13 mouse cellular contexts compared by ENCODE assay signal in genomic region chr7:30811757-30812290, GRCm38 (mm10). TPM values are rescaled to one million over a fixed set of nuclear protein-coding genes. Genes with fewer than 3 reads are reported as not detected.
DNase-seq lines count a peak whose midpoint lies in the region; ATAC-seq and TF ChIP-seq lines count a peak whose summit lies in the region.
"Had no signal": no experiment of that assay in that cellular context is flagged by ENCODE, and none has a peak within 500 bp of the region (broad histone marks: within the 10 kb centered on the region; RNA-seq: fewer than 3 reads in every experiment).

No protein-coding gene starts in this region.

- H3K4me2 ChIP-seq in kidney, embryonic 16.5 days (replicated peaks; ENCODE audit: low read depth, low read length) = no peak overlapping the region
- H3K4me2 ChIP-seq in limb, embryonic 12.5 days = no peak overlapping the region

- H3K4me1 ChIP-seq in kidney, embryonic 16.5 days (ENCODE audit: insufficient read depth, low read length) = peaks cover 10% of the 10 kb centered on the region; the same call in 1 of the 2 replicates
- H3K4me1 ChIP-seq in bone marrow, adult 2 months (ENCODE audit: control insufficient read depth, insufficient read depth, low read length) = peaks cover 3% of the 10 kb centered on the region; the same call in 1 of the 2 replicates
- peaks cover 12% of the 10 kb centered on the region for H3K4me1 ChIP-seq in limb, embryonic 12.5 days (replicated peaks)
- H3K4me1 ChIP-seq in kidney, adult 2 months (ENCODE audit: control insufficient read depth, insufficient read depth, low read length) = 0 out of 2 replicates have a peak, but pooled peaks cover 2% of the 10 kb centered on the region

- H3K36me3 ChIP-seq in kidney, embryonic 16.5 days (ENCODE audit: insufficient read depth, low read length) = no peaks in the 10 kb centered on the region
- H3K36me3 ChIP-seq in limb, embryonic 12.5 days = no peaks in the 10 kb centered on the region
- H3K36me3 ChIP-seq in kidney, adult 2 months (ENCODE audit: control insufficient read depth, insufficient read depth, low read length) = no peaks in the 10 kb centered on the region

- peaks cover 6% of the 10 kb centered on the region; the same call in 1 of the 2 replicates for H3K9me3 ChIP-seq in kidney, embryonic 16.5 days (ENCODE audit: low read length)
- H3K9me3 ChIP-seq in limb, embryonic 12.5 days = no peaks in the 10 kb centered on the region

- no peak for TF ChIP-seq POLR2A in bone marrow, adult 2 months (IDR thresholded peaks at IDR 0.05; ENCODE audit: borderline replicate concordance, control insufficient read depth, low read depth, low read length)
- TF ChIP-seq POLR2A in kidney, adult 2 months (IDR thresholded peaks at IDR 0.05; ENCODE audit: low read depth, low read length) = no peak

- WGBS in kidney, embryonic 16.5 days = 46% methylated on average over 9 of the region's 9 CpGs
- WGBS in bone marrow, adult 2 months = 2% methylated on average over 9 of the region's 9 CpGs
- 56% methylated on average over 9 of the region's 9 CpGs for WGBS in limb, embryonic 12.5 days
- WGBS in kidney, adult 2 months = 38% methylated on average over 9 of the region's 9 CpGs

- no peak for TF ChIP-seq CTCF in bone marrow, adult 2 months (IDR thresholded peaks at IDR 0.05; ENCODE audit: control insufficient read depth, insufficient read depth, low read length)
- TF ChIP-seq CTCF in kidney, adult 2 months (conservative IDR thresholded peaks at IDR 0.05; ENCODE audit: insufficient read depth, insufficient read length, low read depth, low read length) = no peak

- H3K27ac ChIP-seq in kidney, embryonic 16.5 days (ENCODE audit: low read length) = peak overlapping the region; percentile 46; the same call in 1 of the 2 replicates
- peak overlapping the region; percentile 96 for H3K27ac ChIP-seq in bone marrow, adult 2 months (ENCODE audit: control insufficient read depth, insufficient read depth, low read depth, low read length, poor library complexity)
- H3K27ac ChIP-seq in limb, embryonic 12.5 days = 0 out of 2 replicates have a peak overlapping the region, but pooled peaks have one; percentile 12
- H3K27ac ChIP-seq in kidney, adult 2 months (ENCODE audit: insufficient read depth, low read depth, low read length) = no peak overlapping the region

- 0 out of 2 replicates have a peak, but pooled peaks have one; percentile 19 for ATAC-seq in kidney, embryonic 16.5 days (ENCODE audit: low FRiP score, low TSS enrichment)
- ATAC-seq in limb, embryonic 12.5 days (ENCODE audit: insufficient number of reproducible peaks, insufficient read depth, low FRiP score, low TSS enrichment, low read depth) = no peak
- ATAC-seq in megakaryocyte-erythroid progenitor cell, adult 5-6 weeks (replicated peaks; ENCODE audit: low FRiP score, low TSS enrichment, poor library complexity, severe bottlenecking) = peak; percentile 61

- no peak for DNase-seq in kidney, postnatal 36 days
- no peak for DNase-seq in ovary, postnatal 36 days (ENCODE audit: low spot score)
- DNase-seq in kidney, adult 2 months = no peak
- DNase-seq in heart, postnatal 10 days = no peak
- DNase-seq: gastrocnemius, postnatal 25 days; heart, postnatal 14 days; midbrain, embryonic 14.5 days had no signal

- H3K4me3 ChIP-seq in kidney, embryonic 16.5 days (ENCODE audit: low read length) = no peak overlapping the region
- H3K4me3 ChIP-seq in bone marrow, adult 2 months (replicated peaks; ENCODE audit: control insufficient read depth, low read depth, low read length) = peak overlapping the region; percentile 45
- H3K4me3 ChIP-seq in limb, embryonic 12.5 days (replicated peaks) = no peak overlapping the region
- no peak overlapping the region for H3K4me3 ChIP-seq in kidney, adult 2 months (ENCODE audit: insufficient read depth, low read depth, low read length)

- no peaks in the 10 kb centered on the region for H3K27me3 ChIP-seq in kidney, embryonic 16.5 days (ENCODE audit: insufficient read depth, low read length)
- H3K27me3 ChIP-seq in limb, embryonic 12.5 days = no peaks in the 10 kb centered on the region
- H3K27me3 ChIP-seq in kidney, adult 2 months (replicated peaks; ENCODE audit: control insufficient read depth, insufficient read depth, low read length) = no peaks in the 10 kb centered on the region
- H3K27me3 ChIP-seq: CH12.LX had no signal

- intact Hi-C loops in heart, postnatal 10 days (cut with DNase I) = no loop called here

- no peak overlapping the region for H3K9ac ChIP-seq in kidney, embryonic 16.5 days (replicated peaks; ENCODE audit: low read length)
- H3K9ac ChIP-seq in limb, embryonic 12.5 days (replicated peaks) = no peak overlapping the region

RNA-seq across cellular contexts. Expression of gene Ffar2, which starts 11.8 kb away (rescaled TPM):
- polyA plus RNA-seq in kidney, embryonic 16.5 days (2015; fragmentation: Nextera tagmentation; extraction: Ambion mirVana) = 0.28 and 0.30 TPM in 2 replicates
- polyA plus RNA-seq in bone marrow, adult 2 months (2011; ENCODE audit: insufficient read depth, insufficient read length, low replicate concordance, missing spikeins) = 3.6 and 18.3 TPM in 2 replicates
- not detected in 2 replicates for polyA plus RNA-seq in limb, embryonic 12.5 days (2016; fragmentation: Nextera tagmentation; extraction: Ambion mirVana)
- total RNA-seq in megakaryocyte-erythroid progenitor cell, adult 5-6 weeks (2014; fragmentation: Nextera tagmentation) = 0.20 and 1.1 TPM in 2 replicates
- total RNA-seq in megakaryocyte-erythroid progenitor cell, adult 5-6 weeks (2017) = 1.7 and 12.6 TPM in 2 replicates
- polyA plus RNA-seq in kidney, adult 2 months (2012; rRNA removed) = 1.2 and 1.4 TPM in 2 replicates
- total RNA-seq in heart, postnatal 10 days (2021) = under 1 TPM; 0.35 to 0.57 TPM
- total RNA-seq: left cerebral cortex, postnatal 25 days had no signal
- polyA plus RNA-seq: midbrain, embryonic 14.5 days had no signal

RNA-seq across cellular contexts. Expression of gene Krtdap, which starts 24.1 kb away (rescaled TPM):
- polyA plus RNA-seq in kidney, embryonic 16.5 days (2015; fragmentation: Nextera tagmentation; extraction: Ambion mirVana) = 1.0 and 1.5 TPM in 2 replicates
- not detected in 2 replicates for polyA plus RNA-seq in bone marrow, adult 2 months (2011; ENCODE audit: insufficient read depth, insufficient read length, low replicate concordance, missing spikeins)
- not detected in 2 replicates for polyA plus RNA-seq in limb, embryonic 12.5 days (2016; fragmentation: Nextera tagmentation; extraction: Ambion mirVana)
- not detected in 2 replicates for total RNA-seq in megakaryocyte-erythroid progenitor cell, adult 5-6 weeks (2014; fragmentation: Nextera tagmentation)
- total RNA-seq in megakaryocyte-erythroid progenitor cell, adult 5-6 weeks (2017) = not detected in 2 replicates
- polyA plus RNA-seq in kidney, adult 2 months (2012; rRNA removed) = 0.50 TPM in 1 of 2 replicates, not detected in the other
- total RNA-seq in heart, postnatal 10 days (2021) = not detected
- total RNA-seq: CH12.LX; heart, postnatal 14 days; left cerebral cortex, postnatal 25 days had no signal
- polyA plus RNA-seq: midbrain, embryonic 14.5 days had no signal

RNA-seq across cellular contexts. Expression of gene Ffar3, which starts 44.2 kb away (rescaled TPM):
- 0.12 and 0.24 TPM in 2 replicates for polyA plus RNA-seq in kidney, embryonic 16.5 days (2015; fragmentation: Nextera tagmentation; extraction: Ambion mirVana)
- polyA plus RNA-seq in bone marrow, adult 2 months (2011; ENCODE audit: insufficient read depth, insufficient read length, low replicate concordance, missing spikeins) = not detected in 2 replicates
- polyA plus RNA-seq in limb, embryonic 12.5 days (2016; fragmentation: Nextera tagmentation; extraction: Ambion mirVana) = not detected in 2 replicates
- not detected in 2 replicates for total RNA-seq in megakaryocyte-erythroid progenitor cell, adult 5-6 weeks (2014; fragmentation: Nextera tagmentation)
- total RNA-seq in megakaryocyte-erythroid progenitor cell, adult 5-6 weeks (2017) = not detected in 2 replicates
- polyA plus RNA-seq in kidney, adult 2 months (2012; rRNA removed) = 0.07 and 0.08 TPM in 2 replicates
- total RNA-seq in heart, postnatal 10 days (2021) = not detected
- total RNA-seq: CH12.LX; gastrocnemius, postnatal 25 days; heart, postnatal 14 days; left cerebral cortex, postnatal 25 days had no signal
- polyA plus RNA-seq: midbrain, embryonic 14.5 days had no signal

RNA-seq across cellular contexts. Expression of gene Dmkn, which starts 48.3 kb away (rescaled TPM):
- 0.89 and 1.2 TPM in 2 replicates for polyA plus RNA-seq in kidney, embryonic 16.5 days (2015; fragmentation: Nextera tagmentation; extraction: Ambion mirVana)
- 3.1 TPM in 1 of 2 replicates, not detected in the other for polyA plus RNA-seq in bone marrow, adult 2 months (2011; ENCODE audit: insufficient read depth, insufficient read length, low replicate concordance, missing spikeins)
- not detected in 2 replicates for polyA plus RNA-seq in limb, embryonic 12.5 days (2016; fragmentation: Nextera tagmentation; extraction: Ambion mirVana)
- total RNA-seq in megakaryocyte-erythroid progenitor cell, adult 5-6 weeks (2014; fragmentation: Nextera tagmentation) = not detected in 2 replicates
- total RNA-seq in megakaryocyte-erythroid progenitor cell, adult 5-6 weeks (2017) = not detected in 2 replicates
- polyA plus RNA-seq in kidney, adult 2 months (2012; rRNA removed) = 2.1 and 2.2 TPM in 2 replicates
- total RNA-seq in heart, postnatal 10 days (2021) = 1 to 10 TPM; 5.8 to 8.1 TPM
- total RNA-seq: CH12.LX had no signal

RNA-seq across cellular contexts. Expression of gene Ffar1, which starts 49.5 kb away (rescaled TPM):
- polyA plus RNA-seq in kidney, embryonic 16.5 days (2015; fragmentation: Nextera tagmentation; extraction: Ambion mirVana) = not detected in 2 replicates
- polyA plus RNA-seq in bone marrow, adult 2 months (2011; ENCODE audit: insufficient read depth, insufficient read length, low replicate concordance, missing spikeins) = 2.1 and 4.9 TPM in 2 replicates
- not detected in 2 replicates for polyA plus RNA-seq in limb, embryonic 12.5 days (2016; fragmentation: Nextera tagmentation; extraction: Ambion mirVana)
- total RNA-seq in megakaryocyte-erythroid progenitor cell, adult 5-6 weeks (2014; fragmentation: Nextera tagmentation) = 0.24 TPM in 1 of 2 replicates, not detected in the other
- total RNA-seq in megakaryocyte-erythroid progenitor cell, adult 5-6 weeks (2017) = not detected in 2 replicates
- polyA plus RNA-seq in kidney, adult 2 months (2012; rRNA removed) = 0.03 and 0.48 TPM in 2 replicates
- total RNA-seq in heart, postnatal 10 days (2021) = under 1 TPM in 1 of 2 experiments, not detected in 1; 0.05 TPM
- total RNA-seq: gastrocnemius, postnatal 25 days; heart, postnatal 14 days; left cerebral cortex, postnatal 25 days had no signal
- polyA plus RNA-seq: midbrain, embryonic 14.5 days had no signal
